Mouse (Mus musculus) megakaryocyte progenitor cell, adult 5-6 weeks (primary cell): ENCODE measurements around the gene Csrp3. TPM values are rescaled to one million over a fixed set of nuclear protein-coding genes. Genes with fewer than 3 reads are reported as not detected.

Experiments
- total RNA-seq, 2 experiments: library from RNA; stranded (forward) in 1 of 2; stranded (reverse) in 1 of 2; fragments of 157-497, 149-512 nt in 1 of 2; fragments of 200-1000 nt in 1 of 2; gene quantifications; 2 replicates each; pipeline versions ENCODE4 v1.2.3 to v1.2.4; 2015 to 2017

The Csrp3 gene
- total RNA-seq, 2 experiments from 2014 or later: 2.2 to 4.3 TPM

Other genes starting within 250 kb of the Csrp3 start
- gene Mrgprb3, start 204.2 kb downstream of the Csrp3 start, total RNA-seq (2015): not detected in 2 replicates
- gene Mrgprb3, start 204.2 kb downstream of the Csrp3 start, total RNA-seq (2017): not detected in 2 replicates
- 62.0 and 63.1 TPM in 2 replicates for gene Zdhhc13, start 59.0 kb downstream of the Csrp3 start, total RNA-seq (2015)
- 38.5 and 51.3 TPM in 2 replicates for gene Zdhhc13, start 59.0 kb downstream of the Csrp3 start, total RNA-seq (2017)
- 107 and 115 TPM in 2 replicates for gene E2f8, start 33.6 kb upstream of the Csrp3 start, total RNA-seq (2015)
- gene E2f8, start 33.6 kb upstream of the Csrp3 start, total RNA-seq (2017): 29.3 and 30.6 TPM in 2 replicates
- gene Nav2, start 60.7 kb upstream of the Csrp3 start, total RNA-seq (2015): 21.7 and 27.0 TPM in 2 replicates
- gene Nav2, start 60.7 kb upstream of the Csrp3 start, total RNA-seq (2017): 16.4 TPM in 2 replicates